Mouse (Mus musculus): ENCODE measurements around the gene Slc25a34. TPM values are rescaled to one million over a fixed set of nuclear protein-coding genes. Genes with fewer than 3 reads are reported as not detected.

The Slc25a34 gene
- polyA plus RNA-seq, 1 experiment from 2014 or later: not detected

DNA sequence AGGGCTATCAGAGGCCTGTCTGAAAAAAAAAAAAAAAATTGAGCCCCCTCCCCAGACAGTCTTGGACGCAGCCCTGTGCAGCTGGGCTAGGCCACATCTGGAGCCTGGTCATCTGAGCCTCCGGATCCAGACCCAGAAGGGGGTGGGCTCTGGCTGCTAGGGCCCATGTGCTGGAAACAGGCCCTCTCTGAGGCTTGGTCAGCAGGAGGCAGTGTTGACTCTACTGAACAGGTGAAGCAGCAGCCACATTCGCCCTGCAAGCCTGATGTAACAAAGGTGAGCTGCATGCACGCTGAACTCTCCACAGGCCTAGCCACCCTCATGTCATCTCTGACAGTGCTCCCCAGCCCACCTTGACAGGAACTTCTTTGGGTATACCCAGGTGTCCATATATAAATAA is 36.1 kb upstream of the Slc25a34 start:
- Histone ChIP-seq H3K27me3 (ENCODE audit: control insufficient read depth, insufficient read depth, low read length) (no peaks in the 10 kb centered on the region), H3K36me3 (ENCODE audit: control insufficient read depth, insufficient read depth, low read length) (0 out of 2 replicates have a peak, but pooled peaks cover 2% of the 10 kb centered on the region), H3K9ac (ENCODE audit: low read length) (no peak overlapping the region), H3K27ac (replicated peaks; ENCODE audit: low read depth, low read length) (no peak overlapping the region), H3K4me3 (ENCODE audit: low read depth, low read length) (no peak overlapping the region), H3K9me3 (ENCODE audit: control insufficient read depth, low read length) (no peaks in the 10 kb centered on the region), H3K4me2 (ENCODE audit: low read depth, severe bottlenecking) (no peak overlapping the region), H3K4me1 (ENCODE audit: control insufficient read depth, insufficient read depth, low read length) (peaks cover 9% of the 10 kb centered on the region)
- 57% methylated on average over 4 of the region's 4 CpGs for WGBS
- peak; percentile 37 for DNase-seq (ENCODE audit: low spot score)
- no peak for ATAC-seq (ENCODE audit: insufficient number of reproducible peaks, low FRiP score, low TSS enrichment, low read depth)

DNA sequence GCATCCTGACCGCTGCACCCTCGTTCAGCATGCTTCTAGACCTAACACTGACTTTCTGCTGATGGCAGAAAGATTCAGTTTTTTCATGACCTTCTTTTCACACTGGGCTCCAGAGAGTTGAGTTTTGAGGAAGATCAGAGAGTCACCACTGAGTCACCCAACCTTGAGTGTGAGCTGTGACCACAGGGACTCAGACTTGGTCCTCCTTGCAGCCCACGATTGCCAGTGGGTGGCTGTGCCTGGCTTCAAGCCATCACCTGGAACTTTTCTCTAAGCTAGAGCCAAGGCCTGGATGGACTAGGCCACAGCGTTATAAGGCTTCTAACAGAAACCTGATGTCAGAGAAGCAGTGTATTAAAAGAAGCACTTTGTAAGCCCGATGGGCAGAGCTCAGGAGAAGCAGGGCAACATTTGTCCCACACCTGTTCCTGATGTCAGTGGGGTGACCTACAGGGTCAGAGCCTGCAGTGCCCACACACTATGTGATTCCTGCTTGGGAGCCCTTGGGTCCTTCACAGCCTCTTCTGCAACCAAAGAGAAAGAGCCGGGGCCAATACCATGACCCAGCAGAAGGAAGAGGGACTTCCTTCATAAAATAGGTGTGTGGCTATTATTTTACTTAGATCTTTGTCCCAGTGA is 35.3 kb upstream of the Slc25a34 start:
- Histone ChIP-seq H3K36me3 (ENCODE audit: control insufficient read depth, insufficient read depth, low read length) (0 out of 2 replicates have a peak, but pooled peaks cover 2% of the 10 kb centered on the region), H3K27me3 (ENCODE audit: control insufficient read depth, insufficient read depth, low read length) (no peaks in the 10 kb centered on the region), H3K9me3 (ENCODE audit: control insufficient read depth, low read length) (no peaks in the 10 kb centered on the region), H3K4me2 (ENCODE audit: low read depth, severe bottlenecking) (no peak overlapping the region), H3K4me1 (ENCODE audit: control insufficient read depth, insufficient read depth, low read length) (peaks cover 6% of the 10 kb centered on the region; the same call in 1 of the 2 replicates), H3K27ac (replicated peaks; ENCODE audit: low read depth, low read length) (no peak overlapping the region), H3K9ac (ENCODE audit: low read length) (no peak overlapping the region), H3K4me3 (ENCODE audit: low read depth, low read length) (no peak overlapping the region)
- no peak for ATAC-seq (ENCODE audit: insufficient number of reproducible peaks, low FRiP score, low TSS enrichment, low read depth)
- 85% methylated on average over 6 of the region's 6 CpGs for WGBS
- DNase-seq (ENCODE audit: low spot score): no peak

DNA sequence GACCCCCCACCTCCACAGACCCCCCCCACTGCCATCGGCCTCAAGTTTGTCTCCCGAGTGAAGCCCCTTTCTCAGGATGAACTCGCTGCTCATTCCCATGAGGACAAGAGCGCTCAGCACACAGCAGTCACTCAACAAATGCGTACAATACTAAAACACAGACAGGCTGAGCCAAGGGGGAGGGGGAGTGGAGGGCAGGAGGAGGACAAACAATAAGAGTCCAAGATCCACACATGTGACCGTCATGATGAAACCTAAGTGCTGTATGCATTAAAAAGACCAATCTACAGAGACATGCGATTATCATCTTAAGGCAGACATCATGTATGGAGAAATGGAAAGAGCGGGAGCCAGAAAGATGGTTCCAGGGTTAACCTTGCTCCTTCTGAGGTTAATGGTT is 33.3 kb upstream of the Slc25a34 start:
- Histone ChIP-seq H3K4me3 (ENCODE audit: low read depth, low read length) (no peak overlapping the region), H3K4me2 (ENCODE audit: low read depth, severe bottlenecking) (no peak overlapping the region), H3K9ac (ENCODE audit: low read length) (no peak overlapping the region), H3K9me3 (ENCODE audit: control insufficient read depth, low read length) (no peaks in the 10 kb centered on the region), H3K27me3 (ENCODE audit: control insufficient read depth, insufficient read depth, low read length) (no peaks in the 10 kb centered on the region), H3K27ac (replicated peaks; ENCODE audit: low read depth, low read length) (no peak overlapping the region), H3K4me1 (ENCODE audit: control insufficient read depth, insufficient read depth, low read length) (no peaks in the 10 kb centered on the region), H3K36me3 (ENCODE audit: control insufficient read depth, insufficient read depth, low read length) (0 out of 2 replicates have a peak, but pooled peaks cover 4% of the 10 kb centered on the region)
- ATAC-seq (ENCODE audit: insufficient number of reproducible peaks, low FRiP score, low TSS enrichment, low read depth): no peak
- WGBS: 93% methylated on average over 8 of the region's 8 CpGs
- no peak for DNase-seq (ENCODE audit: low spot score)

DNA sequence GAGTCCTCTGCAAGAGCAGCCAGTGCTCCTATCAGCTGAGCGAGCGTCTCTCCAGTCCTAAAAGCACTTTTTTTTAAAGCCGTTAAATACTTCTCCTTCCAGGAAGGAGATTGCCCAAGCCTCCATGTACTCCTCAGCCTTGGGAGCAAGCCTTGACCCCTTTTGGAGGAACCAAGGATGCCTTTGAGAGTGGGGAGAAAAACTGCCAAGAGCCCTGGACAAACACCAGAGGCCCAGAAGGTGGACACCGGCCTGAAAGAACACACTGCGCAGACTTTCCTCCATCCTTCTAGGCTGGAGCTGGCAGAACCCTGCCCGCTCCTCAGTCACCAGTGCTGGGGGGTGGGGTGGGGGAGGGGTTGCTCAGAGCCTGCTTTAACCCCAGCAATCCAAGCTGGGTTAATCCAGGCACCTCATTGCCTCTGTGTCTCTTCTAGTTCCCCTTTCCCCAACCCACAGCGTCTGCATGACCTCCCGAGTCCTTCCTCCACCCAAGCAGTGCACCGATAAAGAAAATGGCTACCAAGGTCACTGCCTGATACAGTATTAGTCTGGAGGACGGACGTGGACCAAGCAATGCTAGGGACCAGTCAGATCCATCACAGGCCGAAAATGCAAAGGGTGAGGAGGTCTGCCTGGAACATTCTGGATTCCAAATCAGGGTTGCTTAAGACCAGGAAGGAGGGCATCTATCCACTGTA is 32.4 kb upstream of the Slc25a34 start:
- Histone ChIP-seq H3K4me3 (ENCODE audit: low read depth, low read length) (no peak overlapping the region), H3K9ac (ENCODE audit: low read length) (no peak overlapping the region), H3K27me3 (ENCODE audit: control insufficient read depth, insufficient read depth, low read length) (no peaks in the 10 kb centered on the region), H3K27ac (replicated peaks; ENCODE audit: low read depth, low read length) (no peak overlapping the region), H3K4me2 (ENCODE audit: low read depth, severe bottlenecking) (no peak overlapping the region), H3K36me3 (ENCODE audit: control insufficient read depth, insufficient read depth, low read length) (0 out of 2 replicates have a peak, but pooled peaks cover 4% of the 10 kb centered on the region), H3K4me1 (ENCODE audit: control insufficient read depth, insufficient read depth, low read length) (no peaks in the 10 kb centered on the region), H3K9me3 (ENCODE audit: control insufficient read depth, low read length) (no peaks in the 10 kb centered on the region)
- 86% methylated on average over 12 of the region's 12 CpGs for WGBS
- ATAC-seq (ENCODE audit: insufficient number of reproducible peaks, low FRiP score, low TSS enrichment, low read depth): no peak
- no peak for DNase-seq (ENCODE audit: low spot score)

DNA sequence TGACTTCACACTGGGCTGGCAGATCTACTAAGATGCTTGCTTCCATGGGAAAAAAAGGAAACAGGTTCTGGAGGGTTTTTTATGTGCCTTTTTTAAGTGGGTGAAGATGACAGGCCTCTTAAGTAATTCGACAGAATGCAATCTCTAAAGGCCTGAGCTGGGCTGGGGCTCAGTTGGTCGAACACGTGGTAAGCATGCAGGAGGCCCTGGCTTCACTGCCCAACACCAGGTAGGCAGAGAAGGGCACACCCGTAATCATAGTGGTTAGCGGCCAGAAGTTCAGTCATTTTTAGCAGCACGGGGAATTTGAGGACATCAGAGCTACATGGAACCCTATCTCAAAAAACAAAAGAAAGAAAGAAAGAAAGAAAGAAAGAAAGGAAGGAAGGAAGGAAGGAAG is 30.9 kb upstream of the Slc25a34 start:
- DNase-seq (ENCODE audit: low spot score): no peak
- H3K27ac ChIP-seq (replicated peaks; ENCODE audit: low read depth, low read length): no peak overlapping the region
- no peak overlapping the region for H3K4me3 ChIP-seq (ENCODE audit: low read depth, low read length)
- peaks cover 4% of the 10 kb centered on the region; the same call in 1 of the 2 replicates for H3K36me3 ChIP-seq (ENCODE audit: control insufficient read depth, insufficient read depth, low read length)
- no peaks in the 10 kb centered on the region for H3K27me3 ChIP-seq (ENCODE audit: control insufficient read depth, insufficient read depth, low read length)
- no peak overlapping the region for H3K9ac ChIP-seq (ENCODE audit: low read length)
- no peaks in the 10 kb centered on the region for H3K4me1 ChIP-seq (ENCODE audit: control insufficient read depth, insufficient read depth, low read length)
- 85% methylated on average over 6 of the region's 6 CpGs for WGBS
- no peak overlapping the region for H3K4me2 ChIP-seq (ENCODE audit: low read depth, severe bottlenecking)
- no peaks in the 10 kb centered on the region for H3K9me3 ChIP-seq (ENCODE audit: control insufficient read depth, low read length)
- no peak for ATAC-seq (ENCODE audit: insufficient number of reproducible peaks, low FRiP score, low TSS enrichment, low read depth)

DNA sequence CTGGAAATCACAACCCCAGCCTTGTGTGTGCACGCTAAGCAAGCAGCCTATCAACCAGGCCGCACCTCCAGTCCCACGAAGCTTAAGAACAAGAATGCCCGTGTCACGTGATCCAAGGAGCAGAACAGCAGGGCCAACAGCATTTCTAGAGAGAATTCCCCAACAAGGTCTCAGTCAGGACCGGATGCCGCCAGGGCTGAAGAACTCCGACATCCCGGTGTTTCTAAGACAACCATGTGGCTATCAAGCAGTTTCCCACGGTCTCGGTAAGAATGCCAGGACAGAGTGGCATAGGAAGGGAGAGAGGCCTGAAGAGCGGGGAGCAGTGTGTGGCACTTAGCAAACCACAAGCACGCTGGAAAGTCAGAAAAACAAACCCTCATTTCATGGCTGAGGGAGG is 30.2 kb upstream of the Slc25a34 start:
- Histone ChIP-seq H3K9me3 (ENCODE audit: control insufficient read depth, low read length) (no peaks in the 10 kb centered on the region), H3K27me3 (ENCODE audit: control insufficient read depth, insufficient read depth, low read length) (no peaks in the 10 kb centered on the region), H3K36me3 (ENCODE audit: control insufficient read depth, insufficient read depth, low read length) (peaks cover 4% of the 10 kb centered on the region; the same call in 1 of the 2 replicates), H3K4me1 (ENCODE audit: control insufficient read depth, insufficient read depth, low read length) (no peaks in the 10 kb centered on the region), H3K27ac (replicated peaks; ENCODE audit: low read depth, low read length) (no peak overlapping the region), H3K9ac (ENCODE audit: low read length) (no peak overlapping the region), H3K4me3 (ENCODE audit: low read depth, low read length) (no peak overlapping the region), H3K4me2 (ENCODE audit: low read depth, severe bottlenecking) (no peak overlapping the region)
- 93% methylated on average over 13 of the region's 13 CpGs for WGBS
- no peak for ATAC-seq (ENCODE audit: insufficient number of reproducible peaks, low FRiP score, low TSS enrichment, low read depth)
- DNase-seq (ENCODE audit: low spot score): no peak

DNA sequence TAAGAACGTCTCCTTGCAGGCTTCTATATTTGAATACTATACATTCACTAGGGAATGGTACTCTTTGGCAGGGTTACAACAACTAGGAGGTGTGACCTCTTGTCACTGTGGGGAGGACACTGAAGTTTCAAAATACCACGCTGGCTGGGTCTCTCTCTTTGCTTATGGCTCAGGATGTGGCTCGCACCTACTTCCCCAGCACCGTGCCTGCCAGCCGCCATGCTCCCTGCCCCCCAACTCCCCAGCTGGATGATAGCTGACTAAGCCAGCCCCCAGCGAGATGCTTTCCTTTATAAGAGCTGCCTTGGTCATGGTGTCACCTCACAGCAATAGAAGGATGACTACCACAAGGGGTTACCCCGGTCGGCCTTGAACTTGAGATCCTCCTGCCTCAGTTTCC is 29.4 kb upstream of the Slc25a34 start:
- ATAC-seq (ENCODE audit: insufficient number of reproducible peaks, low FRiP score, low TSS enrichment, low read depth) (no peak), DNase-seq (ENCODE audit: low spot score) (no peak)
- H3K27me3 ChIP-seq (ENCODE audit: control insufficient read depth, insufficient read depth, low read length): no peaks in the 10 kb centered on the region
- H3K27ac ChIP-seq (replicated peaks; ENCODE audit: low read depth, low read length): no peak overlapping the region
- peaks cover 4% of the 10 kb centered on the region; the same call in 1 of the 2 replicates for H3K36me3 ChIP-seq (ENCODE audit: control insufficient read depth, insufficient read depth, low read length)
- no peak overlapping the region for H3K4me2 ChIP-seq (ENCODE audit: low read depth, severe bottlenecking)
- no peak overlapping the region for H3K9ac ChIP-seq (ENCODE audit: low read length)
- no peaks in the 10 kb centered on the region for H3K4me1 ChIP-seq (ENCODE audit: control insufficient read depth, insufficient read depth, low read length)
- WGBS: 90% methylated on average over 8 of the region's 8 CpGs
- no peaks in the 10 kb centered on the region for H3K9me3 ChIP-seq (ENCODE audit: control insufficient read depth, low read length)
- H3K4me3 ChIP-seq (ENCODE audit: low read depth, low read length): no peak overlapping the region

DNA sequence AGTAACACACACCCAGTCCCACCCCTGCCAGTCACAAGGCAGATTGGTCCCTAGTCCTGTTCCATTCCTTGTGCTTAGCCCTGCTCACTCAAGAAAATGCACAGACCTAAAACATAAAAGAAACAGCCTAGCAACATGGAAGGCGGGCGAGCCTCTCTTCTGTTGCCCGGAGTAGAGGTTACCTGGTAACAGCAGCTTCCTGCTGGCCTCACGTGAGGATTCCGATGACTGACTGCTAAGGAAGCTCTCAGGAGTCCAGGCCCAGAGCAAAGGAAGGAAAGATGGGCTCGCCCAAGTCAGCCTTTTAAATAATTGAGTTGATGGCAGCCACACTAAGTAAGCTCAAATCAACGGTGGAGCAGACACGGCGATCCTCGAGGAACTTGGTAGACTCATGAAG is 28.3 kb upstream of the Slc25a34 start:
- ATAC-seq (ENCODE audit: insufficient number of reproducible peaks, low FRiP score, low TSS enrichment, low read depth): no peak
- no peak overlapping the region for H3K4me3 ChIP-seq (ENCODE audit: low read depth, low read length)

More for the DNA sequence above, 28.3 kb upstream of the Slc25a34 start:
- Histone ChIP-seq H3K9ac (ENCODE audit: low read length) (no peak overlapping the region), H3K27ac (replicated peaks; ENCODE audit: low read depth, low read length) (no peak overlapping the region), H3K4me2 (ENCODE audit: low read depth, severe bottlenecking) (no peak overlapping the region), H3K27me3 (ENCODE audit: control insufficient read depth, insufficient read depth, low read length) (no peaks in the 10 kb centered on the region), H3K4me1 (ENCODE audit: control insufficient read depth, insufficient read depth, low read length) (no peaks in the 10 kb centered on the region), H3K36me3 (ENCODE audit: control insufficient read depth, insufficient read depth, low read length) (peaks cover 4% of the 10 kb centered on the region; the same call in 1 of the 2 replicates), H3K9me3 (ENCODE audit: control insufficient read depth, low read length) (no peaks in the 10 kb centered on the region)
- 90% methylated on average over 10 of the region's 10 CpGs for WGBS
- no peak for DNase-seq (ENCODE audit: low spot score)
